Mouse (Mus musculus): ENCODE results near the gene Scgb1b11. TPM values are rescaled to one million over a fixed set of nuclear protein-coding genes. Genes with fewer than 3 reads are reported as not detected.

Gene Scgb1b11
- total RNA-seq (2023), result not detected

GRCm38 (mm10) chr7:32222540-32222939, at the start of gene Scgb1b11:
Gene Scgb1b11 (plus strand): TSS chr7:32222840.

GRCm38 (mm10) chr7:32211045-32211444, 11.6 kb upstream of the Scgb1b11 start, which contains the start of gene Scgb2b11:
Gene Scgb2b11 (minus strand): TSS chr7:32211145.

Other genes with a start within 250 kb of the Scgb1b11 start
- gene Scgb1b10, start 122.0 kb upstream of the Scgb1b11 start, total RNA-seq (2023), result not detected
- not detected for gene Scgb2b11, start 11.7 kb upstream of the Scgb1b11 start, total RNA-seq (2023)
- not detected for gene Scgb2b12, start 104.4 kb downstream of the Scgb1b11 start, total RNA-seq (2023)
- not detected for gene Scgb1b12, start 111.3 kb downstream of the Scgb1b11 start, total RNA-seq (2023)
- gene Scgb1b29, start 218.7 kb downstream of the Scgb1b11 start, total RNA-seq (2023), result not detected